Mouse (Mus musculus): Measurements from ENCODE around the gene Vav2. TPM values are rescaled to one million over a fixed set of nuclear protein-coding genes. Genes with fewer than 3 reads are reported as not detected.
A peak's percentile ranks its signal among the peaks of the same experiment; 100 is the strongest.

Vav2 gene
- total RNA-seq, 2 experiments from 2014 or later, result 3.2 to 4.0 TPM

GRCm38 (mm10) chr2:27445910-27446309 lies 19.1 kb upstream of the Vav2 start:
- intact Hi-C loops (cut with DNase I; ENCODE audit: low total_unique reads), result no loop called here
- no peak for DNase-seq

- DNase-seq, result no peak
- intact Hi-C loops (cut with DNase I; ENCODE audit: low total_unique reads), result no loop called here
Observed at GRCm38 (mm10) chr2:27443450-27443708, 16.5 kb upstream of the Vav2 start.

GRCm38 (mm10) chr2:27442708-27443449 lies 16.0 kb upstream of the Vav2 start:
- DNase-seq, result no peak
- intact Hi-C loops (cut with DNase I; ENCODE audit: low total_unique reads), result no loop called here

DNA sequence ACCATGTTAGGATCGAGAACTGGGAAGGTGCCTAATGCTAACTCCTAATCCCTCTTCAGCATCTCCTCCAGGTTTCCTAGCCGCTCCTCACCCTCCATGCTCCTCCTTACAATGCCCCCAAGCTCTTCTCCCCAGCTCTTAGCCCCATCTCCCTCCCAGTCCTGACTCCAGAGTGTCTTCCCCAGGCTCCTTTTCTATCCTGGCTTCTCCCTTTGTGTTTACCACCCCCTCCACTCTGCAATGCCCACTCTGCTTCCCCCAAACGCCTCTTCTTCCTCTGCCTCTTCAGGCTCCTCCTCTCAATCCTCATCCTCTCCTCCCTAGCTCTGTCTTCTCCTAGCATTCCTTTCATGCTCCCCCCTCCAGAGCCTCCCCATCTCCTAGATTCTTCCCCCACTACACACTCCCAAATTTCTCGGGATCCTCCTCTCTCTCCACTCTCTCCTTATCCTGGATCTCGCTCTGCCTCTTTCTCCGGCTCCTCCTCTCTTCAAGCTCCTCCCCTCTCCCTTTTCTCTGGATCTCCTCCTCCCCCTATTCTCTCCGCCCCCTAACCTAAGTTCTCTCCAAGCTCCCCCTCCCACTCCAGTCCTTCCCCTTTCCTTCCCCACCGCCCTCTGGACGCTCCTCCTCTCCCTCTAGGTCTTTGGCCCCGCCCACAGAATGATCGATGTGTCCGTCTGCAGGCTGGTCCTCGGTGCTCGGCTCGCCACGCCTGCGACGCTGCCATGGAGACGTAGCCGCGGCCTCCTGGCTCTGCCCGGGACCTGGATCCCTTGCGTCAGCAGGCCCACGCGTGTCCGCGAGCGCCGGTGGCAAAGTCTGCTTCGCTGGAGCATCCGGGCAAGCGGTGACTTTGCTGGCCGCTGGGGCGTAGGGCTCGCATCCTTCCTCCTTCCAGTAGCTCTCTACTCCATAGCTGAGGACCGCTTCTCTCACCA lies 15.2 kb upstream of the Vav2 start, which contains the start of gene Brd3os:
Gene Brd3os, plus strand, starts transcription at position 558 of the 941 bp plus-strand sequence.
- intact Hi-C loops (cut with DNase I; ENCODE audit: low total_unique reads), result no loop called here
- DNase-seq, result peak; percentile 97

DNA sequence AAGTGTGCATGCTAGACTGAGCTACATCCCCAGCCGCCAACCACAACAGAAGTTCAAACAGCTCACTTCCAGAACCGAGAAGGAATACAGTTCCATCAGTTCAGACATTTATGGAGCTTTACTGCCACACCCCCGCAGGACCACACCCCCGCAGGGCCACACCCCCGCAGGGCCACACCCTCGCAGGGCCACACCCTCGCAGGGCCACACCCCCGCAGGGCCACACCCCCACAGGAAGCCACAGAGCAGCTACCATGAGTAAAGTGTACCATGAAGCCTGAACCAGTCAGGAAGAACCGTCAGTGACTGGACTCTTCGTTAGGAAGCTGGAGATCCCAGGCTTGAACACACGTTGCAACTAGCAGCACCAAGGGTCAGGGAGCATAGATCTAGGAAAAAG lies 11.4 kb upstream of the Vav2 start:
- DNase-seq, result peak; percentile 34

DNA sequence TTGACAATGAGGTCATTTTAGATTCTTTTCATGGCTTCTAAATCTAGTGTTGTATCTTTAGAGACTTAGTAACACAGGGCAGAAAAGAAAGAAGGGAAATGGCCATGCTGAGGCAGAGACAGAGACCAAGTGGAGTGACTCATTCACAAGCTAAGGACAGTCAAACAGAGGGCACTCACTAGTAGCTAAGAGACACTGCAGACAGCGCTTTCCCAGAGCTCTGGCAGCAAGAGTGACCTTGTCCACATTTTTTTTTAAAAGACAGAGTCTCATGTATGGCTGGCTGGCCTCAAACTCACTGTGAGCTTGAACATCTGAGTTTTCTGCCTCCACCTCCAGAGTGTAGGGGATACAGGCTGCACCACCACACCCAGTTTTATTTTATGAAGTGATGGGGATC lies 11.0 kb upstream of the Vav2 start:
- intact Hi-C loops (cut with DNase I; ENCODE audit: low total_unique reads), result no loop called here
- no peak for DNase-seq

More for the DNA sequence above, 11.4 kb upstream of the Vav2 start:
- intact Hi-C loops (cut with DNase I; ENCODE audit: low total_unique reads), result no loop called here

DNA sequence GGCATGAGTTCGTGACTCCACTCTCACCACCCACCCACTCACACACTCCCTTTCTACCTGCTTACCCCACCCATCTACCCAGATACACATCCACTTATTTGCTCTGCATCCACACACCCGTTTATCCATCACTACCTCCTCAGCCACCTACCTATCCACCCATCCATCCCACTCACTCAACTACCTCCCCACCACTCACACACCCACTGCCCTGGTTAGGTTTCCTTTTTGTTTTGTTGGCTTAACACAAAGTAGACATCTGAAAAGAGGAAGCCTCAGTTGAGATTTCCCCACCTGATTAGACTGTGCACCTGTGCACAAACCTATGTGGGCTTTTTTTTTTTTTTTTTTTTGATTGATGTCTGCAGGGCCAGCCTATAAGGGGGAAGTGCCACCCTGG lies 5.8 kb upstream of the Vav2 start:
- no peak for DNase-seq

DNA sequence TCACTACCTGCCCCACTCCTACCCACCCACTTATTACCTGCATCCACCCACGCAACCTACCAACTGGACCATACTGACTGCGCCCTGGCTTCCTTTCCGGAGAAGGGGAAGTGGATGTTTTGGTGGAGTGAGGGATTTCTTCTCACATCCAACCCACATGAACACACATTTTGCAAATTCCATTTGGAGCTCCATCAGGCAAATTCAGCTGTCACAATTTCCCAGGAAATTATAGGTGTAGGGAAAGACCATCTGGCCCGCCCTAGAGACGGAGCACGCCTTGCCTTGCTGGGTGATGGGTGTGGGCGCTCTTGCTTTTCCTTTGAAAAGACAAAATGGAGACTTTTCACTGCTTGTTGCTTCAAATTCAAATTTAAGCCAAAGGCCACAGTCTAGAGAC lies 3.8 kb upstream of the Vav2 start:
- DNase-seq, result no peak
- intact Hi-C loops (cut with DNase I; ENCODE audit: low total_unique reads), result no loop called here

More for the DNA sequence above, 5.8 kb upstream of the Vav2 start:
- intact Hi-C loops (cut with DNase I; ENCODE audit: low total_unique reads), result no loop called here

DNA sequence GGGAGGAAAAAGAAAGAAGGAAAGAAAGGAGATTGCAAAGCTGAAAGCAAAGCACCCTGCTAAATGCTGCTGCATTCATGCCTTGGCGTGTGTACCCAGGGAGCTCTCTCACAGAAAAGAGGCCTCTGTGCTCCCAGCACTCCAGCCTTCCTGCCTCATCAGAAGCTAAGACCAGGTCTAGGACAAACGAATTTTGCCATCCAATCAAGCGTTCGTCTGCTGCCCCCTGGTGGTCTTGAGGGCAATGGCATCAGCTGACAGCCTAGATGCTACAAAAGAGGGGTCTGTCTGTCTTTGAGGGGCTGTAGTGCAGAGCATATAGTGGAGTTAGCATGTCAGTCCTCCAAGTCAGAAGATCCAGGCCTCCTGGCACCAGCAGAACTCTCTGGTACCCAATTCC lies 1.2 kb upstream of the Vav2 start:
- peak; percentile 82 for DNase-seq
- intact Hi-C loops (cut with DNase I; ENCODE audit: low total_unique reads), result loop anchor here (2.0 kb wide), 1 partner anchor 139 kb away; no protein-coding TSS in a partner anchor

DNA sequence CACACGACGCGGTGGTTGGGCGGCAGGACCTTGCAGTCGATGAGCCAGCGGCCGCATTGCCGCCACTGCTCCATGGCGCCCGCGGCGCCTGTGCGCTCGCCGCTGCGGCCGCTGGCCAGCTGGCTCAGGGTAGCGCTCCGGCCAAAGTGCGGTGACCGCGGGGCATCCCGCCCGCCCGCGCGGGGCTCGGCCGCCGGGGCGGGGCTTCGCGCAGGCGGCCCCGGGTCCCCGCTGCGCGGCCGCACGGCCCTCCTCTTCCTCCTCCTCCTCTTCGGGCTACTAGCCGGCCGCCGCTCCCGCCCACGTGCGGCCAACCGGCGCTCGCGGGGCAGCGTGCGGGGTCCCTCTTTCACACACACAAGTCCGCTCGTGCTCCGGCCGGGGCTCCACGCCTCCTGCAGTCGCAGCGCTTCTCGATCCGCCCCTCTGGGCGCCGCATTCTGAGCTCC lies 403 bp downstream of the Vav2 start:
- intact Hi-C loops (cut with DNase I; ENCODE audit: low total_unique reads), result no loop called here

GRCm38 (mm10) chr2:27425751-27426405 lies 955 bp downstream of the Vav2 start:
- DNase-seq, result peak; percentile 42
- intact Hi-C loops (cut with DNase I; ENCODE audit: low total_unique reads), result no loop called here

More for the DNA sequence above, 403 bp downstream of the Vav2 start:
- peak; percentile 56 for DNase-seq

GRCm38 (mm10) chr2:27425161-27425611 lies 1.6 kb downstream of the Vav2 start:
- intact Hi-C loops (cut with DNase I; ENCODE audit: low total_unique reads), result no loop called here
- peak; percentile 28 for DNase-seq

- intact Hi-C loops (cut with DNase I; ENCODE audit: low total_unique reads), result no loop called here
- DNase-seq, result peak; percentile 30
Observed at GRCm38 (mm10) chr2:27423596-27423995, 3.2 kb downstream of the Vav2 start.

- peak; percentile 29 for DNase-seq
- intact Hi-C loops (cut with DNase I; ENCODE audit: low total_unique reads), result no loop called here
Observed at GRCm38 (mm10) chr2:27421293-27422068, 5.4 kb downstream of the Vav2 start.

DNA sequence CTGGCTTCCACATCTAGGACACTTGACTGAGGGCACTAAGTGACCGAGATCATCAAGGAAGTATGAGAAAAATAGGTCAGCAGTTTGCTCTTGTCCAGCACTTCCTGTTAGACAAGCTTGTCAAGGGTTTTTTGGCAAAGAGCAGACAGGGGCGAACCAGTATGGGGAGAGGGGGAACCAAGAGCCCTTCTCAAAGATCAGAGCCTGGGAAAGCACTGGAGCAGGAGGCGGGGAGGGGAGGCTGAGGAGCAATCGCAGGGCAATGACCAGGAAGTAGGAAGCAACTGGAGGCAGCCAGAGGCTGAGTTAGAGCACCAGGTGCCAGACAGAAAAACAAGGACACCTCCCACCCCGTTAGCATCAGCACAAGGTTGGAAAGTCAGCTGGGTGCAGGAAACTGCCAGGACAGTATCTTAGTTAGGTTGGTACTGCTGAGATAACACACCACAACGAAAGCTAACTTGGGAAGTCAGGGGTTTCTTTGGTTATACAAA lies 8.2 kb downstream of the Vav2 start:
- peak; percentile 19 for DNase-seq
- intact Hi-C loops (cut with DNase I; ENCODE audit: low total_unique reads), result no loop called here

- no peak for DNase-seq
- intact Hi-C loops (cut with DNase I; ENCODE audit: low total_unique reads), result no loop called here
Observed at GRCm38 (mm10) chr2:27417648-27418153, 9.1 kb downstream of the Vav2 start.

DNA sequence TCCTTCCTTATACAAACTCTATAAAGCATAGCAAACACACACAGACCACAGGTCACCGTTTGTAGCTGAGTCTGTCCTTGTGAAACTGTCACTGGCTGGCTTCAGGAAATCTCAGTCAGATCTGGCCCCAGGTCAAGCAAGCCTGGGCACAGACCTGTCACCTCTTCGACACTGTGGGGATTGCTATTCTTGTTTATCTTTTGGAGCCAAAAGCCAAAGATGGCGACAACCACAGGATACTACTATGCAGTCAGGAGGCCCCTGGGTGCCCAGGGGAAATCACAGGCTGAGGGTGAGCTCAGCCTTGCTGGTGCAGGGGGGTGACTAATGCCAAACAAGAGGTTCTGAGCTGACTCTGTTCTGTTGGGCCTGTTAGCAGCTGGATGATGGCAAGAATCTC lies 10.4 kb downstream of the Vav2 start:
- intact Hi-C loops (cut with DNase I; ENCODE audit: low total_unique reads), result no loop called here
- peak; percentile 45 for DNase-seq

GRCm38 (mm10) chr2:27415060-27415783 lies 11.6 kb downstream of the Vav2 start:
- intact Hi-C loops (cut with DNase I; ENCODE audit: low total_unique reads), result no loop called here
- DNase-seq, result no peak

All from gastrocnemius, postnatal 14 days (tissue).